Mouse (Mus musculus) bone marrow, adult 2 months (tissue): Measurements from ENCODE around the gene Gpr176.

ENCODE experiments used
- CTCF ChIP-seq: fragments of 200-500 bp; IDR thresholded peaks from 2 replicates; pipeline ENCODE4 v1.5.1; 2011; ENCODE audit warnings: low read length, control low read depth; ENCODE audit not compliant: control insufficient read depth, insufficient read depth
- POLR2A ChIP-seq: fragments of 200-500 bp; IDR thresholded peaks from 2 replicates; pipeline ENCODE4 v1.6.1; 2011; ENCODE audit warnings: low read depth, mild to moderate bottlenecking, control low read depth, low read length, borderline replicate concordance; ENCODE audit not compliant: control insufficient read depth

GRCm38 (mm10) chr2:118256621-118257053, 116.6 kb downstream of the Gpr176 start, which contains the start of gene Fsip1:
- no peak for TF ChIP-seq POLR2A
- no peak for TF ChIP-seq CTCF
